Mouse (Mus musculus) A20 (cell line): ENCODE results near the gene Gm3448.
"Not testable (repeated sequence)": the region's sequence is repeated elsewhere in the genome, so short reads cannot be mapped to it uniquely, and the experiment has no call there.

ENCODE experiments used
- DNase-seq: peaks from one replicate; pipeline ENCODE4 v3.0.0-alpha.2; 2011; ENCODE audit warnings: low read depth, low spot score

Gm3448 gene

DNA sequence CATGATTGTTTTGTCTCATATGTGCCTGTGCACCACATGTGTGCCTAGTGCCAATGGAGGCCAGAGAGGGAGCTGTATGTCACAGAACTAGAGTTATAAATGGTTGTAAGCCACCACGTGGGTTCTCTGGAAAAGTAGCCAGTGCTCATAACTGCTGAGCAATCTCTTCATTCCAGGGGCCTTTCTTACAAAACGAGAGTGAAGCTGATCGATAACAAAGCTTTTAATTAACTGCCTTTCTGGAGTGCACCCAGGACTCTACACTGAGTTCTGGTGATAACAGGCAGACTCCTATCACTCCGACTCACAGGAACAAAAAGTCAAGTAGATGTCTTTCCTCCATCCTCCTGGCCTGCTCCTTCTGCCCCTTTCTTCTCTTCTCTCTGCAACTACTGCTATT, 9.9 kb downstream of the Gm3448 start:
- not testable (repeated sequence) for DNase-seq

DNA sequence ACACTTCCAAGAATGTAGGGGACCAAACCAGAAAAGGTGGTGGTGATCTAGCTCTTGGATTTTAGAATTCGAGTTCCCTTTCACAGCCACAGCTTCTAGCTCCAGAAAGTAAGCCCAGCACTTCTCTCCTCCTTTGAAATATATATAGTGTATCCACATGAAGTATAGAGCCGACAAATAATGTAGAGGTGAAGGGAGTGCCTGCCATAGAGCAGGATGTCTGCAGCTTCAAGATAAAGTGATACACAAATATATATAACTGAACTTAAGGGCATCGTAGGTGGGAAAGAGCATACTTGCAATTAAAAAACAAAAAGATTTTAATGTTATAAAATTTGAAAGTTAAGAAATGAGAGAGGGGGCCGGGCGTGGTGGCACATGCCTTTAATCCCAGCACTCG, 15.8 kb downstream of the Gm3448 start:
- DNase-seq, result not testable (repeated sequence)

- DNase-seq, result not testable (repeated sequence)
Observed at GRCm38 (mm10) chr17:15024502-15025193, 16.7 kb downstream of the Gm3448 start.

- DNase-seq, result not testable (repeated sequence)
Observed at GRCm38 (mm10) chr17:15023878-15024492, 17.4 kb downstream of the Gm3448 start.

DNA sequence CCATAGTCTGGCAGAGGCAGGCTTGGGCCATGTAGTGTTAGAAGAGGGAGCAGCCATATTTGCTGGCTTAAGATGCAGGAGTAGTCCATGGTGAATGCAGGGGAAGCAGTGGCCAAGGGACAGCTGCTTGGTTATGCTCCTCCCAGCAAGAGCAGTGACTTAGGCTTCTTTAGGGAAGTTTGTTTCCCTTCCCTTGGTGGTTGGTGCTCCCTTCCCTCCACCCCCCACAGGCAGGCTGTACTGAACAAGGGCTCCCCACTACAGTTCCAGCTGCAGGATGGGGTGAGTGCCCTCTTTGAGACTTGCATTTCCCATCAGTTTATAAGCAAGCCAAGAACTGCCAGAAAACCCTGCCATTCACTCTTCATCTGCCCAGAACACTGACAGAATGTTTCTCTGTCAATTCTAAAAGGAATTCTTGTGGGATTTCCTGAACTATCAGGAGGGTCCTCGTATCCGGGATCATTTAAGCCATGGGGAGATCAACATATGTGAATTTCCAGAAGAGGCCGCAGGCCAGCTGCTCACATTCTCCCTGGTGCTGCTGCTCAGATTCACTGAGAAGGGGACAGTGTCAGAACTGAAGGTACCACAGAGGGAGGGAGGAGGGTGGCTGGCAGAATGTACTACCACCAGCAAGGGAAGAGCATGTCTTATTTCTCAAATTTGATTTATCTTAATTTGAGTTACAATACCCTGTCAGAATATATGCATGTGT, 19.7 kb downstream of the Gm3448 start:
- DNase-seq, result peak; percentile 46

- not testable (repeated sequence) for DNase-seq
Observed at GRCm38 (mm10) chr17:15009706-15010413, 31.5 kb downstream of the Gm3448 start, which contains the start of gene Gm3435. Gene Gm3435, plus strand, starts transcription at chr17:15010176.

GRCm38 (mm10) chr17:15009088-15009487, 32.2 kb downstream of the Gm3448 start:
- DNase-seq, result not testable (repeated sequence)

DNA sequence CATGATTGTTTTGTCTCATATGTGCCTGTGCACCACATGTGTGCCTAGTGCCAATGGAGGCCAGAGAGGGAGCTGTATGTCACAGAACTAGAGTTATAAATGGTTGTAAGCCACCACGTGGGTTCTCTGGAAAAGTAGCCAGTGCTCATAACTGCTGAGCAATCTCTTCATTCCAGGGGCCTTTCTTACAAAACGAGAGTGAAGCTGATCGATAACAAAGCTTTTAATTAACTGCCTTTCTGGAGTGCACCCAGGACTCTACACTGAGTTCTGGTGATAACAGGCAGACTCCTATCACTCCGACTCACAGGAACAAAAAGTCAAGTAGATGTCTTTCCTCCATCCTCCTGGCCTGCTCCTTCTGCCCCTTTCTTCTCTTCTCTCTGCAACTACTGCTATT, 41.3 kb downstream of the Gm3448 start:
- DNase-seq, result not testable (repeated sequence)

- DNase-seq, result not testable (repeated sequence)
Observed at GRCm38 (mm10) chr17:14994140-14994539, 47.2 kb downstream of the Gm3448 start.

DNA sequence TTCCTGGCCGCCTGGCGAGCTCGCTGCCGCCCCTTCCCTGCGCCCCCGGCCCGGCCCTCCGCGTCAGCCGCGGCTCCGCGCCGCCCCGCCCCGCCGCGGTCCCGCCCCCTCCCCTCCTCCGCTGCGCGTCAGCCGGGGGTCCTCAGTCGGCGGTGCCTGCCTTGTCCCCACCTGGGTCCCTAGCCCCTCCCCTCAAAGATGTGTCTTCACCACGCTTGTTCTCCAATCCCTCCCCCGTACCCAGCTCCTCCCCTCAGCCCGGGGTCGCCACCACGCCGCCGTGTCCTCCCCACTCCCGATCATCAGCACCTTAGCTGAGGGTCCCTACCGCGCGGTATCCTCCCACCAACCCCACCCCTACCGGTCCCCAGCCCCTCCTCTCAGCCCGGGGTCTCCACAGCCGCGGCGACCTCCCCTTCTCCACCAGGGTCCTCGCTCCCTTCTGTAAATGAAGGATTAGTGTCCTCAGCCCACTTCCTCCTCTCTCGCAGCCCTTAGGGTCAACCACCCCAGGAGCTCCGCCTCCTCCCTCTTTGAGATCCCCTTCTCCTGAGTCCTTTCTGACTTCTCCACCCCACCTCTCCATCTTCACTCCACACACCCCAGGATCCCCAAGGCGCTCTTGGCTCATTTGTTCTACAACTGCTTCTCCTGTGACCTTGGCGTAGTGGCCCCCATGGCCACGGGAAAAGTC, 48.1 kb downstream of the Gm3448 start:
- DNase-seq, result not testable (repeated sequence)

DNA sequence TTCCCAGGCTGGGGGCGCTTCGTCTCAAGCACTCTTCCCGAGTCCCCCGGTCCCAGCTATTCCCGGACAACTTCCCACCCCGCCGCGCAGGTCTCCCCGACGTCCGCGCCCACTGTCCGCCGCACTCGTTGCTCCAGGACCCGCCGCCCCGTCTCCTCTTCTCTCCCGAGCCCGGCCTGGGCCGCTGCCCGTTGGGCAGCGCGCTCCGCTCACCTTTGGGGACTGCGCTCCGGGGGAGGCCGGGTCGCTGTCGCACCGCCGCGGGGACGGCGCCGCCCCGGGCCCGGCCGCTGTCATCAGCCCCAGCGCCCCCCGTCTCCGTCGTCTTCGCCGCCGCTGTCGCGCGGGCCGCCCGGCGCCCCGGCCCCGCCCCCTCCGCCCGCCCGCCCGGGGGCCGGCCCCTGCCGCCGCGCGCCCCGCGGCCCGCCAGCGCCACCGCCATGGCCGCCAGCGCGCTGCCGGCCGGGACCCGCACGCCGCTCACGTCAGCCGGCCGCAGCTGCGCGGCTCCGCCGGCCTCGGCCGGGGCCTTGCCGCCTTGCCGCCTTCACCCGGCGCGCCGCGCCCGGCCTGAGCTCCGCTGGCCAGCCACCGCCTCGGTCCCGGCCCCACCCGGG, 48.7 kb downstream of the Gm3448 start:
- not testable (repeated sequence) for DNase-seq

- DNase-seq, result not testable (repeated sequence)
Observed at GRCm38 (mm10) chr17:14990116-14990702, 51.1 kb downstream of the Gm3448 start.

DNA sequence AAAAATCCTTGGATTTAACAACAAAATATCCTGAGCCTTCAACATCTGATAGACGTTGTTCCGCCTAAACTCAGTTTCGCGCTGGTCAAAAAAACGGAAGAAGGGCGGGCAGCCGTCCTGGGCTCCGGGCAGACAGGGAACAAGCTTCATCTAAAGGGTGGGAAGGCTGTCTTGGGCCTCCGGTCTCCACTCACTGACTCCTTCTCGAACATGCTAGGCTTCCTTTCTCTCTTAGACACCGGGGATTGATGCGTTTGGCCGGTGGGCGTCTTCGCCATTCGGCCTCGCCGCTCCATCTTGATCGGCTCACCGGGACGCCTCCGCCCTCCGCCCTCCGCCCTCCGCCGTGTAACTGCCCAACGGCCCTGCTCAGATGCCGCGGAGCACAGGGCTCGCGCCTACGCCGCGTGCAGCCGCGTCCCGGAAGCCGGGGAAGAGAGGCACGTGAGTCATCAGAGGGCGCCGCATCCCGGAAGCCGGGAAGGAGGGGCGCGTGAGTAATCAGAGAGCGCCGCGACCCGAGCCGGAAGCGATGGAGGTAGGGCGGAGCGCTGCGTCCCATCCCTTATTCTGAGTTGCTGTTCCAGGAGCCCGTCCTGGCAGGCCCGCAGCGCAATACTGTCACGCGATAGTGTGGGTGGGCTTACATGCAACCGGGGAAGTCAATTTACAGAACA, 62.8 kb downstream of the Gm3448 start, which contains the start of the genes 9030025P20Rik and Gm3417:
9030025P20Rik (plus strand) TSS at position 107 of the 677 bp plus-strand sequence.
Gm3417 (minus strand) TSS at position 429 of the 677 bp plus-strand sequence.
- not testable (repeated sequence) for DNase-seq

GRCm38 (mm10) chr17:14977718-14978361, 63.5 kb downstream of the Gm3448 start:
- not testable (repeated sequence) for DNase-seq

GRCm38 (mm10) chr17:14968373-14968913, 72.9 kb downstream of the Gm3448 start:
- not testable (repeated sequence) for DNase-seq

- DNase-seq, result not testable (repeated sequence)
Observed at GRCm38 (mm10) chr17:14961557-14962154, 79.7 kb downstream of the Gm3448 start.

GRCm38 (mm10) chr17:14960951-14961556, 80.3 kb downstream of the Gm3448 start, which contains the start of gene Phf10:
Gene Phf10, minus strand, starts transcription at chr17:14961273.
- DNase-seq, result peak; percentile 49

DNA sequence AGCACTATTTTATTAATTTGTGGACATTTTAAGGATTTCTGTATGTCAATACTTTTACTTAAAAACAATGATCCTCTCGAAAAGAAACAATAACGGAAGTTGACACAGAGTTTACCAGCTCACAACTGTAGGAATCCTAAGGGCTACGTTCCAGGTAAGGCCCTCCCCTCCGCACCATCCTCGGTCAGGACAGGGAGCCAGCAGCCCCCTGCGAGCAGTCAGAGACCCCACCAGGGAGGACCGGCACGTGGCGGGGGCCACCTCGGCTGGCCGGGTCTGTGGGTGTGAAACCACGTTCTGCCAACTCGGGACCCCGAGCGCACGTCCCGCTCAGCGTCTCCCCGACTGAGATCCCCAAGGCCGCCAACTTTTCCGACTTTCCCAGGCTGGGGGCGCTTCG, 80.8 kb downstream of the Gm3448 start:
- peak; percentile 63 for DNase-seq
